Mouse (Mus musculus) kidney, postnatal 0 days (tissue): Measurements from ENCODE around the gene Txndc11. TPM values are rescaled to one million over a fixed set of nuclear protein-coding genes. Genes with fewer than 3 reads are reported as not detected.
A peak's percentile ranks its signal among the peaks of the same experiment; 100 is the strongest.

Source experiments
- ATAC-seq: fragments of 200-750 bp; cut with Nextera tagmentation; replicated peaks from 2 replicates; pipeline ENCODE4 v1.8.0; 2017; ENCODE audit warnings: low read depth, moderate number of reproducible peaks, moderate TSS enrichment, moderate library complexity; ENCODE audit not compliant: low FRiP score
- DNase-seq: peaks from one replicate; pipeline ENCODE4 v3.0.0-alpha.2; 2016; ENCODE audit warnings: low spot score
- H3K27ac ChIP-seq: fragments of 300-500 bp; sonication (generic); 2 replicates; pipeline ENCODE4 v1.5.1; 2014; ENCODE audit warnings: mild to moderate bottlenecking
- H3K27me3 ChIP-seq: fragments of 300-500 bp; sonication (generic); 2 replicates; pipeline ENCODE4 v1.6.1; 2014; ENCODE audit warnings: low read length, mixed read lengths; ENCODE audit not compliant: insufficient read depth
- H3K36me3 ChIP-seq: fragments of 300-500 bp; sonication (generic); 2 replicates; pipeline ENCODE4 v1.6.1; 2014; ENCODE audit warnings: low read length, mixed read lengths; ENCODE audit not compliant: insufficient read depth
- H3K4me1 ChIP-seq: fragments of 300-500 bp; sonication (generic); replicated peaks from 2 replicates; pipeline ENCODE4 v1.6.1; 2014; ENCODE audit warnings: antibody characterized with exemption, low read length, mixed read lengths; ENCODE audit not compliant: insufficient read depth
- H3K4me2 ChIP-seq: fragments of 300-500 bp; sonication (generic); 2 replicates; pipeline ENCODE4 v1.6.1; 2014; ENCODE audit warnings: mild to moderate bottlenecking, low read length, moderate library complexity, mixed read lengths
- H3K4me3 ChIP-seq: fragments of 300-500 bp; sonication (generic); replicated peaks from 2 replicates; pipeline ENCODE4 v1.5.1; 2014; ENCODE audit warnings: low read depth, low read length
- H3K9ac ChIP-seq: fragments of 300-500 bp; sonication (generic); 2 replicates; pipeline ENCODE4 v1.6.1; 2014; ENCODE audit warnings: low read depth, low read length
- H3K9me3 ChIP-seq: fragments of 300-500 bp; sonication (generic); replicated peaks from 2 replicates; pipeline ENCODE4 v1.6.1; 2016; ENCODE audit warnings: low read length, inconsistent platforms, mixed read lengths
- CTCF ChIP-seq: IDR thresholded peaks from 2 replicates; pipeline ENCODE4 v1.5.1; 2016; ENCODE audit warnings: antibody characterized with exemption, low read depth, mild to moderate bottlenecking, moderate library complexity
- WGBS: fragments of 180-500 bp; shearing (Covaris S2); extraction: QIAGEN DNeasy Blood & Tissue Kit; methylation state at CpG from one replicate; pipeline ENCODE4 v1.1.7; 2014; 5-methylcytosine and 5-hydroxymethylcytosine counted together
- polyA plus RNA-seq: library from polyadenylated mRNA; unstranded; fragments of >200 nt; fragmentation: Nextera tagmentation; extraction: Ambion mirVana; gene quantifications from 2 replicates; pipeline ENCODE4 v1.2.1, GENCODE M21; 2015

Gene Txndc11
- polyA plus RNA-seq, 1 experiment from 2014 or later: 33.3 TPM

DNA sequence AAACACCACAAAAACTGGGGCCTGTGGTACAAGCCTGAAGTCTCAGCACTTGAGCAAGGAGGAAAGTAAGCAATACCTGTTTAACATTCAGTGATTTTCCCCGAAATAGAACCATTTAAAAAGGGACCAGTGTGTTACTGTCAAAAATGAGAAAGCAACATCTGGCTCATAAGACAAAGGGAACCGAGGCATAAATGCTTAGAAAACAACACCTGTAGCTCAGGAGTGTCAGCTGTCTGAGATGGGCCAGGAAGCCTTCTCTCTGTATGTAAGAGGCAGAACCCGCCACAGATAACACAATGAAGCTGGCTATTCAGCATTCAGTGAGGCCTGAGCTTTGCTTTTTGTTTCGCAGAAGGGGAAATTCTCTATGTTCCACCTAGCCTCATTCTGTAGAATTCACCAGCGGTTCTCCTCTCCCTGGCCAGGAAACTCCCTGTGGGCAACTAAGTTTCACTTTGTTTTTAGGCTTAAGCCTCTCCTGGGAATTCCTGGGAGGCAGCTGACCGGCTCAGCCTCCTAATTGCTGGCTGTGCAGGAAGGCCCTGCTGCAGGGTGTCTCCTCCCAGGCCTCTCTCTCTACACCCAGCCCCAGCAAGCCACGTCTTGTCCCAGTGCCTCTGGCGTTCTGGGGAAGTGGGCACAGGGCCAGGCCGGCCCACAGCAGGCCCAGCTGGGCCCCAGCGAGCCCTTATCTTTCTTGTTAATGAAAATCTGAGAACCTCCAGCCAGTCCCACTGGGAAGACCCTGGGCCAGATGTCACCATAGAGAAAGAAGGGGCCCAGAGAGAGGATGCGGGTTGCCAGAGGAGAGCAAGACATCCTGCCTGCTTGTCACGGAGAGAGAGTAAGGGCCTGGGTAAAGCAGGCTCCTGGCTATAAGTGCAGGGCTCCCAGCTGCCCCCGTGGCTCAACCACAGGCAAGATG is 71.4 kb downstream of the Txndc11 start:
- DNase-seq (peak; percentile 79), ATAC-seq (peak; percentile 33; the same call in 1 of the 2 replicates)
- Histone ChIP-seq H3K4me1 (peaks cover 21% of the 10 kb centered on the region), H3K36me3 (no peaks in the 10 kb centered on the region), H3K9ac (peak overlapping the region; percentile 45; the same call in 1 of the 2 replicates), H3K4me2 (0 out of 2 replicates have a peak overlapping the region, but pooled peaks have one; percentile 8), H3K9me3 (no peaks in the 10 kb centered on the region), H3K4me3 (no peak overlapping the region), H3K27ac (peak overlapping the region; percentile 84), H3K27me3 (no peaks in the 10 kb centered on the region)
- no peak for TF ChIP-seq CTCF
- WGBS: 23% methylated on average over 13 of the region's 13 CpGs

DNA sequence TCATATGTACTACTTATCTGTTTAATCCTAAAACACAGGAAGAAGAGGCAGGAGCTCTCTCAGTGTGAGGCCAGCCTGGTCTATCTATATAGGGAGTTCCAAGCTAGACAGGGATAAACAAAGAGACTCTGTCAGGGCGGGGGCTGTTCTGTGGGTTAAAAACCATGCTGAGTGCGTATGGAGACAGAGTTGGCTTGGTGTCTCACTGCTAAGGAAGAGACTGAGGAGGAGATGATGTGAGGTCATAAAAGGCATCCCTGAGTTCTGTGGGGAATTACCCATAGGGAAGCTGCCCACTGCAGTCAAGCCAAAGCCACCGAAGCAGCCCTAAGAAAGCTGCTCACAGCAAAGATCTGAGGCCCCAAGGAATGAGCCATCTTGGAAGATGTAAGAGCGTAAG is 73.8 kb downstream of the Txndc11 start, which contains the start of gene Snn:
Gene Snn, plus strand, starts transcription at position 301 of the 400 bp plus-strand sequence.
- H3K9me3 ChIP-seq: no peaks in the 10 kb centered on the region
- peaks cover 9% of the 10 kb centered on the region for H3K4me1 ChIP-seq
- DNase-seq: no peak
- H3K27ac ChIP-seq: no peak within 1 kb of the TSS
- H3K9ac ChIP-seq: no peak within 1 kb of the TSS
- no peak for ATAC-seq
- no peak within 1 kb of the TSS for H3K4me3 ChIP-seq
- no peak within 1 kb of the TSS for H3K4me2 ChIP-seq
- H3K36me3 ChIP-seq: no peaks in the 10 kb centered on the region
- 86% methylated on average over 4 of the region's 4 CpGs for WGBS
- TF ChIP-seq CTCF: no peak
- H3K27me3 ChIP-seq: no peaks in the 10 kb centered on the region

DNA sequence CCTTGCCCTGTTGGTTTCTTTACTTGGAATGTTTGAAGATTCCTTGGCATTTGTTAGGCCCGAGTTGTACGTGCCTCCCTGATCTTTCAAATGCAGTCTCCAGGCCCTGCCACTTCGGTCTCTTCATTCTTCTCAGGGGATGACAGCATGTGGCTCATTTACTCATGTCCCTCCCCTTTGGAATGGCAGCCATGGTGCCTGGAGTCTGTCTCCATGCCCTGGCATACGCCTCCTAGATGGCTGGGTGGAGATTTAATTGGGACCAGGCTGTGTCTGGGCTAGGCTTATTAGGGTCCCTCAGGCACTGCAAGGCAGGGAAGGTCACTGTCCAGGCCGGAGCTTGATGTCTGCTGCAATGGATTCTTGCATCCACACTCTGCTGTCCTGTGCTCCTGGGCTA is 78.5 kb downstream of the Txndc11 start:
- no peak for DNase-seq

DNA sequence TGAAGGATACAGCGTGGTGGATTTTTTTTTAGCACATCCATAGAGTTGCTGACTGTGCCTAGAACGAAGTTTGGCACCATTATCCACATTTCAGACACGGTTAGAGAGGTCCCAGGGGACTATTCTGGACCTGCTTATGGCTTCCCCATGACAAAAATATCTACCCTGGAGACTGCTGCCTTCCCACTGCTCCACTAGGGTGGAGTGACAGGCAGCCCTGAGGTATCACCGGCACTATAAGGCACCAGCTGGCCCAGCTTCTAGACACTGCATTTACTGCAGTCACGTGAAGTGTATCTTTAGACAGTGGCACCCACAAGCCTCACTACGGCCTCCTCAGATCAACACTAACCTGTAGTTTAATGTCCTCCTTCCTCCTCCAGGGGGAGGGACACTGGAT is 79.6 kb downstream of the Txndc11 start:
- no peak for ATAC-seq
- no peaks in the 10 kb centered on the region for H3K4me1 ChIP-seq
- H3K9ac ChIP-seq: no peak overlapping the region
- no peaks in the 10 kb centered on the region for H3K36me3 ChIP-seq
- no peaks in the 10 kb centered on the region for H3K27me3 ChIP-seq
- DNase-seq: no peak
- no peak overlapping the region for H3K4me2 ChIP-seq
- no peak overlapping the region for H3K4me3 ChIP-seq
- no peak overlapping the region for H3K27ac ChIP-seq
- no peak for TF ChIP-seq CTCF
- H3K9me3 ChIP-seq: no peaks in the 10 kb centered on the region
- WGBS: 83% methylated on average over 6 of the region's 6 CpGs

More for the DNA sequence above, 78.5 kb downstream of the Txndc11 start:
- no peaks in the 10 kb centered on the region for H3K4me1 ChIP-seq
- no peak overlapping the region for H3K4me3 ChIP-seq
- no peak overlapping the region for H3K9ac ChIP-seq
- 78% methylated on average over 5 of the region's 5 CpGs for WGBS
- no peak for ATAC-seq
- no peaks in the 10 kb centered on the region for H3K36me3 ChIP-seq
- no peaks in the 10 kb centered on the region for H3K27me3 ChIP-seq
- no peaks in the 10 kb centered on the region for H3K9me3 ChIP-seq
- no peak overlapping the region for H3K4me2 ChIP-seq
- TF ChIP-seq CTCF: no peak
- H3K27ac ChIP-seq: no peak overlapping the region

DNA sequence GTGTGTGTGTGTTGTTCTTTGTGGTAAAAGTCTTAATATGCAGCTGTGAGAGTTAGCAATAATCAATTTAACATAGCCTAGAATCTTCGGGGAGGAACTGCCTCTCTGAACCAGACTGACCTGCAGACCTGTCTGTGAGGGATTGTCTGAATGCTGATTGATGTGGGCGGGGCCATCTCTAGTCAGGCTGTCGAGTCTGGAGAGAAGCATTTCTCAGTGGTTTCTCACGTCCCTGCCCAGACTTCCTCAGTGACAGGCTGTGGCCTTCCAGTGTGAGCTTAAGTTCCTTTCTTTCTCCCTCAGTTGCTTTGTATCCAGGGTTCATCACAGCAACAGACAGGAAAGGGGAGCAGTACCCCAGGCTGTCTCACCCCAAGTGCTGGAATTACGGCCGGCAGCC is 80.0 kb downstream of the Txndc11 start:
- no peak for DNase-seq
- WGBS: 66% methylated on average over 6 of the region's 6 CpGs
- Histone ChIP-seq H3K4me2 (no peak overlapping the region), H3K9me3 (no peaks in the 10 kb centered on the region), H3K36me3 (no peaks in the 10 kb centered on the region), H3K27ac (no peak overlapping the region), H3K9ac (no peak overlapping the region), H3K4me3 (no peak overlapping the region), H3K4me1 (no peaks in the 10 kb centered on the region), H3K27me3 (no peaks in the 10 kb centered on the region)
- no peak for ATAC-seq
- no peak for TF ChIP-seq CTCF

DNA sequence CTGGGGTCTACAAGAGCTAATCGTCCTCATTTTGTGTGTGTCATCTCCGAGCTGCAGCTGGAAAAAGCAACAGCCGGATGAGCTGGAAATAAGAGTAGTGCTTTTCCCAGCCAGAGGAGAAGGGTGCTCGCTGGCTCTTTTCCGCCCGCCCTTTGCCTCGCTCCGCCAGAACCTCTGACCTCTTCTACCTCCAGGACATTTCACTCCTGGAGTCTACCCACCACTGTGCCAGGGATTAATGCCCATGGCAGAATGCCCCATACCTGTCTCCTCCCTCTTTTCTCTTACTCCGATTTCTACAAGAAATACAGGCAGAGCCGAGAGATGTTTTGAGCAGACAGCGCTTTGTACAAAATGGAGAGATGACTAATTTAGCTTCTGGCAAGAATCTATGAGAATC is 83.3 kb downstream of the Txndc11 start:
- Histone ChIP-seq H3K4me3 (no peak overlapping the region), H3K36me3 (no peaks in the 10 kb centered on the region), H3K4me2 (no peak overlapping the region), H3K27me3 (no peaks in the 10 kb centered on the region), H3K27ac (no peak overlapping the region), H3K9ac (no peak overlapping the region), H3K9me3 (no peaks in the 10 kb centered on the region), H3K4me1 (no peaks in the 10 kb centered on the region)
- DNase-seq: no peak
- ATAC-seq: no peak
- no peak for TF ChIP-seq CTCF
- WGBS: 85% methylated on average over 11 of the region's 11 CpGs
